ENCODE assay signal across 16 mouse cellular contexts in the genomic region with DNA sequence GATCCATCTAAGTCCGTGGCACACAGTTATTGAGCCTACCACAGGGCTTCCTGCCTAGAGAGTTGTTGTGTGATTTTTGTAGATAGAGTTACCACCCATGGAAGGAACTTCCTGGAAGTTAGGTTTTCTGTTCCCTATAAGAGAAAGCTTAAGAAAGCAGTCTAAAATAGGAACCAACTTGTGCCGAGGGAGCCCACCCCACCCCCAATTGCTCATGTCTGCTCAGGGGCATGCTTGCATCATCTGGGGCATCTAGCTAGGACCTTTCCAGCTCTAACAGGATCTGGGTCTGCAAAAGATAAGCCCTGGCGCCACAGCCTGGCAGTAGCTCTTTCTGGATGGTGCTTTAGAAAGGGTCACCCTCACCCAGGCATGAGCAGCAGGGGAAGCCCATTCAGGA. TPM values are rescaled to one million over a fixed set of nuclear protein-coding genes. Genes with fewer than 3 reads are reported as not detected.
DNase-seq lines count a peak whose midpoint lies in the region; ATAC-seq and TF ChIP-seq lines count a peak whose summit lies in the region.
"Had no signal": no experiment of that assay in that cellular context is flagged by ENCODE, and none has a peak within 500 bp of the region (broad histone marks: within the 10 kb centered on the region; RNA-seq: fewer than 3 reads in every experiment).

No protein-coding gene starts in this region.

- no peak overlapping the region for H3K4me3 ChIP-seq in lung, postnatal 0 days (ENCODE audit: low read depth, low read length)
- no peak overlapping the region for H3K4me3 ChIP-seq in lung, adult 2 months (replicated peaks; ENCODE audit: extremely low read depth, low read depth, low read length)
- no peak overlapping the region for H3K4me3 ChIP-seq in liver, embryonic 13.5 days (replicated peaks)
- H3K4me3 ChIP-seq: erythroblast, embryonic 14.5 days; midbrain, embryonic 13.5 days had no signal

- no peak overlapping the region for H3K27ac ChIP-seq in lung, postnatal 0 days (ENCODE audit: low read length)
- H3K27ac ChIP-seq in liver, embryonic 13.5 days = peak overlapping the region; percentile 50; the same call in 1 of the 2 replicates
- H3K27ac ChIP-seq: hindbrain, embryonic 14.5 days; midbrain, embryonic 13.5 days had no signal

- H3K9ac ChIP-seq in lung, postnatal 0 days (replicated peaks; ENCODE audit: low read depth) = no peak overlapping the region
- H3K9ac ChIP-seq in liver, embryonic 13.5 days = 0 out of 2 replicates have a peak overlapping the region, but pooled peaks have one; percentile 23
- H3K9ac ChIP-seq: hindbrain, embryonic 14.5 days; midbrain, embryonic 13.5 days had no signal

- intact Hi-C loops in heart, postnatal 36 days (cut with DNase I) = no loop called here

- no peak overlapping the region for H3K4me2 ChIP-seq in lung, postnatal 0 days (replicated peaks; ENCODE audit: low read depth, low read length)
- no peak overlapping the region for H3K4me2 ChIP-seq in liver, embryonic 13.5 days
- H3K4me2 ChIP-seq: hindbrain, embryonic 14.5 days; midbrain, embryonic 13.5 days had no signal

- DNase-seq in heart, adult 8-10 months (ENCODE audit: low spot score) = peak; percentile 37
- no peak for DNase-seq in heart, postnatal 36 days
- DNase-seq in lung, postnatal 0 days (ENCODE audit: low spot score) = peak; percentile 33
- no peak for DNase-seq in lung, adult 2 months
- no peak for DNase-seq in liver, embryonic 13.5 days
- no peak for DNase-seq in embryo, embryonic 11 days
- no peak for DNase-seq in c-Kit-positive CD71-positive TER-119-positive erythroid progenitor cells, embryonic 14.5 days (ENCODE audit: low spot score)
- DNase-seq: adrenal gland, postnatal 36 days; cerebellum, postnatal 25 days; kidney, postnatal 4 days; thymus, postnatal 25 days had no signal

- H3K9me3 ChIP-seq in lung, postnatal 0 days (ENCODE audit: low read length) = no peaks in the 10 kb centered on the region
- no peaks in the 10 kb centered on the region for H3K9me3 ChIP-seq in liver, embryonic 13.5 days (replicated peaks)
- H3K9me3 ChIP-seq: midbrain, embryonic 13.5 days had no signal

- no peak for TF ChIP-seq EP300 in lung, postnatal 0 days (IDR thresholded peaks at IDR 0.05)

- peaks cover 9% of the 10 kb centered on the region; the same call in 1 of the 2 replicates for H3K4me1 ChIP-seq in lung, postnatal 0 days (ENCODE audit: insufficient read depth, low read depth, low read length)
- peaks cover 3% of the 10 kb centered on the region for H3K4me1 ChIP-seq in lung, adult 2 months (ENCODE audit: control insufficient read depth, insufficient read depth, low read length)
- H3K4me1 ChIP-seq in liver, embryonic 13.5 days (replicated peaks) = peaks cover 40% of the 10 kb centered on the region
- H3K4me1 ChIP-seq: midbrain, embryonic 13.5 days had no signal

- no peaks in the 10 kb centered on the region for H3K27me3 ChIP-seq in lung, postnatal 0 days (replicated peaks; ENCODE audit: insufficient read depth, low read length)
- H3K27me3 ChIP-seq in liver, embryonic 13.5 days = no peaks in the 10 kb centered on the region
- H3K27me3 ChIP-seq: midbrain, embryonic 13.5 days had no signal

- WGBS in lung, postnatal 0 days = 43% methylated on average over 3 of the region's 3 CpGs
- WGBS in lung, adult 2 months = 31% methylated on average over 3 of the region's 3 CpGs
- 6% methylated on average over 3 of the region's 3 CpGs for WGBS in liver, embryonic 13.5 days (ENCODE audit: insufficient replicate concordance)

- no peak for ATAC-seq in lung, postnatal 0 days
- no peak for ATAC-seq in liver, embryonic 13.5 days (ENCODE audit: low read depth)
- peak; percentile 32 for ATAC-seq in neutrophil, adult 5-6 weeks (ENCODE audit: extremely low read depth, insufficient number of reproducible peaks, low FRiP score, poor library complexity, severe bottlenecking)
- ATAC-seq: midbrain, embryonic 13.5 days had no signal

- TF ChIP-seq POLR2A in lung, adult 2 months (IDR thresholded peaks at IDR 0.05; ENCODE audit: borderline replicate concordance, extremely low read depth, low read depth, low read length) = no peak

- no peaks in the 10 kb centered on the region for H3K36me3 ChIP-seq in lung, postnatal 0 days (ENCODE audit: insufficient read depth, low read length)
- no peaks in the 10 kb centered on the region for H3K36me3 ChIP-seq in liver, embryonic 13.5 days
- H3K36me3 ChIP-seq: midbrain, embryonic 13.5 days had no signal

- no peak for TF ChIP-seq CTCF in lung, postnatal 0 days (IDR thresholded peaks at IDR 0.05)
- TF ChIP-seq CTCF in lung, adult 2 months (IDR thresholded peaks at IDR 0.05; ENCODE audit: insufficient read depth, low read length) = no peak

RNA-seq across cellular contexts. Expression of a gene that starts 24.1 kb away (rescaled TPM):
- total RNA-seq in heart, adult 8-10 months (2022) = 10 to 100 TPM; 15.9 to 18.2 (median 16.5) TPM
- 10 to 100 TPM; 19.6 to 21.2 TPM for total RNA-seq in heart, postnatal 36 days (2021)
- polyA plus RNA-seq in lung, postnatal 0 days (2015; fragmentation: Nextera tagmentation; extraction: Ambion mirVana) = 21.3 and 23.2 TPM in 2 replicates
- polyA plus RNA-seq in lung, adult 2 months (2012; rRNA removed) = 26.0 and 31.7 TPM in 2 replicates
- polyA plus RNA-seq in liver, embryonic 13.5 days (2015; fragmentation: Nextera tagmentation; extraction: Ambion mirVana) = 3.3 and 3.9 TPM in 2 replicates
- total RNA-seq in neutrophil, adult 5-6 weeks (2017) = 8.6 and 11.9 TPM in 2 replicates

RNA-seq across cellular contexts. Expression of a gene that starts 24.7 kb away (rescaled TPM):
- 10 to 100 TPM; 16.0 to 23.9 (median 20.6) TPM for total RNA-seq in heart, adult 8-10 months (2022)
- 10 to 100 TPM; 17.3 to 18.0 TPM for total RNA-seq in heart, postnatal 36 days (2021)
- polyA plus RNA-seq in lung, postnatal 0 days (2015; fragmentation: Nextera tagmentation; extraction: Ambion mirVana) = 12.8 and 16.5 TPM in 2 replicates
- polyA plus RNA-seq in lung, adult 2 months (2012; rRNA removed) = 53.7 and 57.0 TPM in 2 replicates
- polyA plus RNA-seq in liver, embryonic 13.5 days (2015; fragmentation: Nextera tagmentation; extraction: Ambion mirVana) = 10.4 and 13.5 TPM in 2 replicates
- 29.8 and 45.2 TPM in 2 replicates for total RNA-seq in neutrophil, adult 5-6 weeks (2017)

RNA-seq across cellular contexts. Expression of a gene that starts 30.2 kb away (rescaled TPM):
- under 1 TPM in 3 of 4 experiments, not detected in 1; 0.49 to 0.63 (median 0.53) TPM for total RNA-seq in heart, adult 8-10 months (2022)
- under 1 TPM; 0.24 to 0.36 TPM for total RNA-seq in heart, postnatal 36 days (2021)
- polyA plus RNA-seq in lung, postnatal 0 days (2015; fragmentation: Nextera tagmentation; extraction: Ambion mirVana) = 0.53 and 0.62 TPM in 2 replicates
- polyA plus RNA-seq in lung, adult 2 months (2012; rRNA removed) = 0.14 and 0.20 TPM in 2 replicates
- 0.15 and 0.16 TPM in 2 replicates for polyA plus RNA-seq in liver, embryonic 13.5 days (2015; fragmentation: Nextera tagmentation; extraction: Ambion mirVana)
- total RNA-seq in neutrophil, adult 5-6 weeks (2017) = not detected in 2 replicates
- polyA plus RNA-seq: erythroblast, embryonic 14.5 days had no signal

RNA-seq across cellular contexts. Expression of a gene that starts 39.8 kb away (rescaled TPM):
- total RNA-seq in heart, adult 8-10 months (2022) = 1 to 10 TPM in 3 of 4 experiments, under 1 TPM in 1; 0.92 to 2.5 (median 1.5) TPM
- total RNA-seq in heart, postnatal 36 days (2021) = 1 to 10 TPM; 1.4 to 1.7 TPM
- polyA plus RNA-seq in lung, postnatal 0 days (2015; fragmentation: Nextera tagmentation; extraction: Ambion mirVana) = 4.9 and 6.4 TPM in 2 replicates
- 7.6 and 8.7 TPM in 2 replicates for polyA plus RNA-seq in lung, adult 2 months (2012; rRNA removed)
- 21.6 and 21.9 TPM in 2 replicates for polyA plus RNA-seq in liver, embryonic 13.5 days (2015; fragmentation: Nextera tagmentation; extraction: Ambion mirVana)
- total RNA-seq in neutrophil, adult 5-6 weeks (2017) = not detected in 2 replicates
- polyA plus RNA-seq: erythroblast, embryonic 14.5 days had no signal

RNA-seq across cellular contexts. Expression of a gene that starts 46.4 kb away (rescaled TPM):
- under 1 TPM in 2 of 4 experiments, not detected in 2; 0.22 to 0.31 TPM for total RNA-seq in heart, adult 8-10 months (2022)
- total RNA-seq in heart, postnatal 36 days (2021) = not detected
- polyA plus RNA-seq in lung, postnatal 0 days (2015; fragmentation: Nextera tagmentation; extraction: Ambion mirVana) = 0.10 and 0.14 TPM in 2 replicates
- 1.1 and 1.4 TPM in 2 replicates for polyA plus RNA-seq in lung, adult 2 months (2012; rRNA removed)
- polyA plus RNA-seq in liver, embryonic 13.5 days (2015; fragmentation: Nextera tagmentation; extraction: Ambion mirVana) = 0.15 TPM in 1 of 2 replicates, not detected in the other
- not detected in 2 replicates for total RNA-seq in neutrophil, adult 5-6 weeks (2017)
- polyA plus RNA-seq: erythroblast, embryonic 14.5 days; hindbrain, embryonic 14.5 days; limb, embryonic 11.5 days; midbrain, embryonic 13.5 days had no signal

Comparison
In these comparisons a context has a peak if more than half of its experiments do, and no peak if none do; other contexts are left out.
1. DNase-seq: peak in heart, adult 8-10 months (single experiment) and lung, postnatal 0 days (single experiment); none in heart, postnatal 36 days (0 of 2), lung, adult 2 months (single experiment), liver, embryonic 13.5 days (single experiment), embryo, embryonic 11 days (single experiment) and c-Kit-positive CD71-positive TER-119-positive erythroid progenitor cells, embryonic 14.5 days (single experiment).